8 mouse cellular contexts compared by ENCODE assay signal in genomic region chr10:24886008-24886407, GRCm38 (mm10). TPM values are rescaled to one million over a fixed set of nuclear protein-coding genes. Genes with fewer than 3 reads are reported as not detected.
DNase-seq lines count a peak whose midpoint lies in the region; ATAC-seq and TF ChIP-seq lines count a peak whose summit lies in the region.

No protein-coding gene starts in this region.

- TF ChIP-seq EP300 in heart, adult 2 months (IDR thresholded peaks at IDR 0.05; ENCODE audit: insufficient read depth, low read depth, low read length), result no peak

- WGBS in heart, adult 2 months, result 79% methylated on average over 9 of the region's 9 CpGs
- WGBS in heart, embryonic 10.5 days, result 81% methylated on average over 9 of the region's 9 CpGs
- WGBS in embryonic facial prominence, embryonic 10.5 days, result 80% methylated on average over 9 of the region's 9 CpGs

- no peaks in the 10 kb centered on the region for H3K9me3 ChIP-seq in heart, embryonic 10.5 days
- no peaks in the 10 kb centered on the region for H3K9me3 ChIP-seq in embryonic facial prominence, embryonic 10.5 days

- TF ChIP-seq CTCF in heart, adult 2 months (IDR thresholded peaks at IDR 0.05), result peak; percentile 51

- H3K4me3 ChIP-seq in heart, adult 2 months, result no peak overlapping the region
- no peak overlapping the region for H3K4me3 ChIP-seq in heart, embryonic 10.5 days
- H3K4me3 ChIP-seq in embryonic facial prominence, embryonic 10.5 days, result no peak overlapping the region

- H3K4me1 ChIP-seq in heart, adult 2 months (ENCODE audit: control insufficient read depth, insufficient read depth, low read length), result no peaks in the 10 kb centered on the region
- no peaks in the 10 kb centered on the region for H3K4me1 ChIP-seq in heart, embryonic 10.5 days
- no peaks in the 10 kb centered on the region for H3K4me1 ChIP-seq in embryonic facial prominence, embryonic 10.5 days

- no peaks in the 10 kb centered on the region for H3K27me3 ChIP-seq in heart, adult 2 months (ENCODE audit: control insufficient read depth, insufficient read depth, low read length)
- no peaks in the 10 kb centered on the region for H3K27me3 ChIP-seq in heart, embryonic 10.5 days (ENCODE audit: insufficient read depth, poor library complexity, severe bottlenecking)
- H3K27me3 ChIP-seq in embryonic facial prominence, embryonic 10.5 days (replicated peaks; ENCODE audit: low read depth, poor library complexity, severe bottlenecking), result no peaks in the 10 kb centered on the region

- no peaks in the 10 kb centered on the region for H3K79me2 ChIP-seq in heart, adult 2 months (replicated peaks; ENCODE audit: control insufficient read depth, insufficient read depth, low read length)

- no peak overlapping the region for H3K27ac ChIP-seq in heart, adult 2 months
- H3K27ac ChIP-seq in heart, embryonic 10.5 days, result no peak overlapping the region
- H3K27ac ChIP-seq in embryonic facial prominence, embryonic 10.5 days (replicated peaks), result no peak overlapping the region

- no peak overlapping the region for H3K9ac ChIP-seq in heart, adult 2 months (ENCODE audit: low read depth, low read length)

- no peak for TF ChIP-seq POLR2A in heart, adult 2 months (IDR thresholded peaks at IDR 0.05; ENCODE audit: insufficient read depth, low read depth, low read length)

- intact Hi-C loops in heart, adult 2 months (cut with DNase I), result no loop called here

- H3K36me3 ChIP-seq in heart, adult 2 months (ENCODE audit: control insufficient read depth, insufficient read depth, low read length), result no peaks in the 10 kb centered on the region
- peaks cover 82% of the 10 kb centered on the region for H3K36me3 ChIP-seq in heart, embryonic 10.5 days
- peaks cover 95% of the 10 kb centered on the region for H3K36me3 ChIP-seq in embryonic facial prominence, embryonic 10.5 days (replicated peaks)

- DNase-seq in heart, adult 2 months, result no peak
- no peak for DNase-seq in heart, embryonic 10.5 days (ENCODE audit: low spot score)
- DNase-seq in ovary, postnatal 36 days (ENCODE audit: low spot score), result peak; percentile 44
- no peak for DNase-seq in ovary, postnatal 10 days (ENCODE audit: low spot score)
- peak; percentile 44 for DNase-seq in embryonic facial prominence, embryonic 10.5 days (ENCODE audit: low spot score)
- no peak for DNase-seq in gastrocnemius, postnatal 10 days
- no peak for DNase-seq in frontal cortex, postnatal 10 days (ENCODE audit: low spot score in 2 of 2)

- ATAC-seq in neutrophil, adult 5-6 weeks (ENCODE audit: extremely low read depth, insufficient number of reproducible peaks, low FRiP score, poor library complexity, severe bottlenecking), result peak; percentile 30; the same call in 1 of the 2 replicates

RNA-seq across cellular contexts. Expression of gene Med23, which starts 16.2 kb away (rescaled TPM):
- total RNA-seq in heart, adult 2 months (2021), result 10 to 100 TPM; 13.5 to 14.4 TPM
- polyA plus RNA-seq in heart, adult 2 months (2012; rRNA removed), result 10.6 and 15.4 TPM in 2 replicates
- polyA plus RNA-seq in heart, embryonic 10.5 days (2016; fragmentation: Nextera tagmentation; extraction: Ambion mirVana), result 16.2 and 18.6 TPM in 2 replicates
- polyA plus RNA-seq in embryonic facial prominence, embryonic 10.5 days (2016; fragmentation: Nextera tagmentation; extraction: Ambion mirVana), result 27.7 and 28.4 TPM in 2 replicates
- 24.1 and 24.8 TPM in 2 replicates for total RNA-seq in neutrophil, adult 5-6 weeks (2017)
- 10 to 100 TPM; 11.1 to 12.8 TPM for total RNA-seq in gastrocnemius, postnatal 10 days (2021)

RNA-seq across cellular contexts. Expression of gene Arg1, which starts 41.3 kb away (rescaled TPM):
- not detected for total RNA-seq in heart, adult 2 months (2021)
- 0.06 and 0.32 TPM in 2 replicates for polyA plus RNA-seq in heart, adult 2 months (2012; rRNA removed)
- 1.4 and 12.7 TPM in 2 replicates for polyA plus RNA-seq in heart, embryonic 10.5 days (2016; fragmentation: Nextera tagmentation; extraction: Ambion mirVana)
- 6.9 and 7.4 TPM in 2 replicates for polyA plus RNA-seq in embryonic facial prominence, embryonic 10.5 days (2016; fragmentation: Nextera tagmentation; extraction: Ambion mirVana)
- 0.70 TPM in 1 of 2 replicates, not detected in the other for total RNA-seq in neutrophil, adult 5-6 weeks (2017)
- under 1 TPM; 0.38 to 0.52 TPM for total RNA-seq in gastrocnemius, postnatal 10 days (2021)

RNA-seq across cellular contexts. Expression of gene Enpp3, which starts 43.4 kb away (rescaled TPM):
- 1 to 10 TPM; 2.3 to 3.3 TPM for total RNA-seq in heart, adult 2 months (2021)
- 2.4 and 5.9 TPM in 2 replicates for polyA plus RNA-seq in heart, adult 2 months (2012; rRNA removed)
- polyA plus RNA-seq in heart, embryonic 10.5 days (2016; fragmentation: Nextera tagmentation; extraction: Ambion mirVana), result 1.5 and 2.1 TPM in 2 replicates
- polyA plus RNA-seq in embryonic facial prominence, embryonic 10.5 days (2016; fragmentation: Nextera tagmentation; extraction: Ambion mirVana), result 8.8 and 9.7 TPM in 2 replicates
- 1.0 and 2.1 TPM in 2 replicates for total RNA-seq in neutrophil, adult 5-6 weeks (2017)
- total RNA-seq in gastrocnemius, postnatal 10 days (2021), result 1 to 10 TPM; 7.4 to 8.1 TPM

Comparison
In these comparisons a context has a peak if more than half of its experiments do, and no peak if none do; other contexts are left out.
1. DNase-seq: peak in ovary, postnatal 36 days (single experiment) and embryonic facial prominence, embryonic 10.5 days (single experiment); none in heart, adult 2 months (0 of 2), heart, embryonic 10.5 days (single experiment), ovary, postnatal 10 days (single experiment), gastrocnemius, postnatal 10 days (single experiment) and frontal cortex, postnatal 10 days (0 of 2).